Mouse (Mus musculus) embryonic facial prominence, embryonic 13.5 days (tissue): ENCODE results near the gene Cfd. TPM values are rescaled to one million over a fixed set of nuclear protein-coding genes. Genes with fewer than 3 reads are reported as not detected.
A peak's percentile ranks its signal among the peaks of the same experiment; 100 is the strongest.

Source experiments
- ATAC-seq: fragments of 200-750 bp; cut with Nextera tagmentation; 2 replicates; pipeline ENCODE4 v1.8.0; 2017; ENCODE audit warnings: low read depth; ENCODE audit not compliant: insufficient number of reproducible peaks, insufficient read depth, low FRiP score, low TSS enrichment
- H3K27ac ChIP-seq: fragments of 300-500 bp; sonication (generic); 2 replicates; pipeline ENCODE4 v1.5.1; 2015; ENCODE audit warnings: moderate library complexity, mild to moderate bottlenecking, inconsistent platforms
- H3K27me3 ChIP-seq: fragments of 300-500 bp; sonication (generic); 2 replicates; pipeline ENCODE4 v1.6.1; 2015; ENCODE audit warnings: mild to moderate bottlenecking, inconsistent platforms
- H3K36me3 ChIP-seq: fragments of 300-500 bp; sonication (generic); 2 replicates; pipeline ENCODE4 v1.6.1; 2015; ENCODE audit warnings: mild to moderate bottlenecking, inconsistent platforms
- H3K4me1 ChIP-seq: fragments of 300-500 bp; sonication (generic); 2 replicates; pipeline ENCODE4 v1.6.1; 2015; ENCODE audit warnings: inconsistent platforms
- H3K4me2 ChIP-seq: fragments of 300-500 bp; sonication (generic); 2 replicates; pipeline ENCODE4 v1.6.1; 2015; ENCODE audit warnings: moderate library complexity, mild to moderate bottlenecking, inconsistent platforms
- H3K4me3 ChIP-seq: fragments of 300-500 bp; sonication (generic); 2 replicates; pipeline ENCODE4 v1.5.1; 2015; ENCODE audit warnings: mild to moderate bottlenecking, inconsistent platforms
- H3K9ac ChIP-seq: fragments of 300-500 bp; sonication (generic); 2 replicates; pipeline ENCODE4 v1.6.1; 2015; ENCODE audit warnings: mild to moderate bottlenecking, inconsistent platforms
- H3K9me3 ChIP-seq: fragments of 300-500 bp; sonication (generic); 2 replicates; pipeline ENCODE4 v1.6.1; 2016; ENCODE audit warnings: inconsistent platforms
- WGBS: fragments of 180-500 bp; shearing (Covaris S2); methylation state at CpG from one replicate; pipeline ENCODE4 v1.1.7; 2015; ENCODE audit warnings: mixed read lengths; 5-methylcytosine and 5-hydroxymethylcytosine counted together
- polyA plus RNA-seq: library from polyadenylated mRNA; unstranded; fragments of >200 nt; fragmentation: Nextera tagmentation; extraction: Ambion mirVana; gene quantifications from 2 replicates; pipeline ENCODE4 v1.2.1, GENCODE M21; 2015

The Cfd gene
- polyA plus RNA-seq, 1 experiment from 2014 or later, result not detected

DNA sequence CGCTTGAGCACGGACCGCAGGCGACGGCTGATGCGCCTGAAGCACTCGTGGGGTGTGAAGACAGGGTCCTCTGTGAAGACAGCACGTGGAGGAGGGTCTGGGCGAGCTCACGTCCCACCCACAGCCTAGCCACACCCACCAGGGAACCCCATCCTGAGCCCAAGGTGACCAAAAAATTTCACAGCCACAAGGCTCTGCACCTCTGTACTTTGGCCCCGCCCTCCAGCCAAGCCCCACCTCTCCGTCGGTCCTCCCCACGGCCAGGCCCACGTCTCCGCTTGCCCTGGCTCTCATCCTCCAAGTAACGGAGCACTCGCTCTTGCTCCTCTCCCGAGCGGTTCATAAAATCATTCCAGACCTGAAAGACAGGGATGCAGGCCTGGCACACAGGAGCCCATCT lies 21.8 kb downstream of the Cfd start:
- H3K36me3 ChIP-seq, result peaks cover 27% of the 10 kb centered on the region
- H3K9ac ChIP-seq, result no peak overlapping the region

DNA sequence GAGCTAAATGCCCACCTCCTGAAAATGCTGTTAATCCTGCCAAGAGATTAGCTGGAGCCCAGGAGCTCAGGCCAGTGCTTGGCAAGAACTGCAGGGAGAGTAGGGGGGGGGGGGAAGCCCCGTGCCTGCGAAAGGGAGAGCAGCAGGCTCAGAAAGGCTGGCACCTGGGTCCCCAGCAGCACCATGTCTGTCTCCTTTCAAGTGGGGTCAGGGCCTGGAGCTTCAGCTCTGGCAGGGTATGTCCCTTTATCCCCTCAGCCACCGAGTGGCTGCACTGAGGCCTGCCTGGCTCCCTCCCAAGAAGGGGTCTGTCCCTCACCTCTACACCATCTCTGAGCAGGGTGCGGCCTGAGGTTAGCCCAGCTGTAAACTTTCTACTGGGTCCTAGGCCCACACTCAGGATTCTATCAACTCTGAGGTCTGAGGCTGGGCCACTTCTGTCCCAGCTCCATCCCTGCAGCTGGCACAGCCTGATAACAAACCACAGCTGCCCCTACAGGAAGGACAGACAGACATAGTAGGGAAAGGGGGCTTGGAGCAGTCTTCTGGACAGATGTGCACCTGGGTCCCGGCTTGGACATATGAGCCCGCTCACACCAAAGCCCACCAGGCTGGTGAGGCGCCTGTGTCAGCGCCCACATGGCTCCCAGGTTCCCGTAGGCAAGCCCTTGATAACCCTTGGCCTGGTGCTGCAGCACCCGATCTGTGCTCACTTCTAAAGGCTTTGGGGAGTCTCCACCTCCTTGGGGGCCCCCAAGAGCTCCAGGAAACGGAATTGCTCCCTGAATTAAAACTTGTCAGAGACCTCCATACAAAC lies 23.7 kb downstream of the Cfd start:
- Histone ChIP-seq H3K9ac (peak overlapping the region; percentile 55), H3K4me2 (no peak overlapping the region), H3K27me3 (peaks cover 22% of the 10 kb centered on the region), H3K36me3 (peaks cover 27% of the 10 kb centered on the region), H3K4me1 (peaks cover 43% of the 10 kb centered on the region), H3K4me3 (no peak overlapping the region), H3K27ac (no peak overlapping the region), H3K9me3 (no peaks in the 10 kb centered on the region)
- ATAC-seq, result no peak
- 70% methylated on average over 11 of the region's 11 CpGs for WGBS

More for the DNA sequence above, 21.8 kb downstream of the Cfd start:
- Histone ChIP-seq H3K4me1 (peaks cover 35% of the 10 kb centered on the region), H3K4me2 (no peak overlapping the region), H3K27me3 (peaks cover 3% of the 10 kb centered on the region), H3K27ac (no peak overlapping the region), H3K4me3 (no peak overlapping the region), H3K9me3 (no peaks in the 10 kb centered on the region)
- ATAC-seq, result no peak
- WGBS, result 63% methylated on average over 20 of the region's 20 CpGs

DNA sequence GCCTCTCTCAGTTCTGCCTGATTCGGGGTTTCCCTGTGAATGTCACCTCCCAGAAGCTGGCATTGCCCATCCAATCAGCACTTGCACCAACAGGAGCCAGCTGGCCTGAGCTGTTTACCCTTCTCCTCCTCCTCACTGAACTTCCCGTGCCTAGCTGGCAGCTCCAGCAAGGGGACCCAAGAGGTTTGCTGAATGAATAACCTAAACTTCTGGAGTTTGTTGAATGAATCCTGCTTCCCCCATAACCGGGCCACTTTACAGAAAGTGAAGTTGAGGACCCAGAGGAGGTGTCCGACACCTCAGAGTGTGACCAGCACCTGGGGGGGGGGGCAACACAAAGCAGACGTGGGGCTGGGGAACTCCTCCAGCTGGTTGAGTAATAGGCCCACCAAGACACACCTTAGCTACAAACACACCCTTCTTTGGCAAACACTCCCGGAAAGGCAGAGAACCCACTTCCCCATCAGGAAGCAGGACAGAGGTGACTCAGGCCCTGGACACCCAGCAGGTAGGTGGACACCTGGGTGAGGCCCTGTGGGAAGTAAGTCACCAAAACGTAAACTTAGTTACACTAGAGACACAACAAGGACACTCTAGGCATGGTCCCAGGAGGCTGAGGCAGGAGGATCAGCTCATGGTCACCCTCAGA lies 24.4 kb downstream of the Cfd start:
- no peak for ATAC-seq

DNA sequence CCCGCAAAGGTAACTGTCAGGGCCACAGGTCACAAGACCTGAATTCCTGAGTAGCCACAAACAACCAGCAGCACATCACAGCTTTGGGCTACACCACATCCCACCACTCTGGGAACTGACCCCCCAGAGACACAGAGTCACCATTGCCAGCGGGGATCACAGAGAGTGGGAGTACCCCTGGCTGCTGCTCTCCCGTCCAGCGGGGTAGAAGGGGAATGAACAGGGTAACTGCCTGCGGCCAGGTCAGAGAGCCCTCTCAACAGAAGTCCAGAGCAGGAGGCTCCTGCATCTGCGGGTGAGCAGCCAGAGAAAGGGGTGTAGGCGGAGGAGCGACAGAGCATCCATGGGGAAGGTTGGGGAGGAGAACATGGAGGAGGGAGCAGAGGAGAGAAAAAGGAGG lies 25.4 kb downstream of the Cfd start:
- Histone ChIP-seq H3K36me3 (peaks cover 19% of the 10 kb centered on the region), H3K27ac (peak overlapping the region; percentile 81; the same call in 1 of the 2 replicates), H3K4me3 (peak overlapping the region; percentile 87), H3K4me1 (peaks cover 52% of the 10 kb centered on the region), H3K27me3 (peaks cover 39% of the 10 kb centered on the region), H3K9ac (peak overlapping the region; percentile 97), H3K9me3 (no peaks in the 10 kb centered on the region), H3K4me2 (peak overlapping the region; percentile 96)
- WGBS, result 10% methylated on average over 8 of the region's 8 CpGs
- no peak for ATAC-seq

More for the DNA sequence above, 24.4 kb downstream of the Cfd start:
- Histone ChIP-seq H3K9ac (peak overlapping the region; percentile 55; the same call in 1 of the 2 replicates), H3K4me3 (peak overlapping the region; percentile 87; the same call in 1 of the 2 replicates), H3K4me2 (peak overlapping the region; percentile 96), H3K4me1 (peaks cover 43% of the 10 kb centered on the region), H3K36me3 (peaks cover 27% of the 10 kb centered on the region), H3K9me3 (no peaks in the 10 kb centered on the region), H3K27me3 (peaks cover 29% of the 10 kb centered on the region), H3K27ac (no peak overlapping the region)
- 75% methylated on average over 7 of the region's 7 CpGs for WGBS

DNA sequence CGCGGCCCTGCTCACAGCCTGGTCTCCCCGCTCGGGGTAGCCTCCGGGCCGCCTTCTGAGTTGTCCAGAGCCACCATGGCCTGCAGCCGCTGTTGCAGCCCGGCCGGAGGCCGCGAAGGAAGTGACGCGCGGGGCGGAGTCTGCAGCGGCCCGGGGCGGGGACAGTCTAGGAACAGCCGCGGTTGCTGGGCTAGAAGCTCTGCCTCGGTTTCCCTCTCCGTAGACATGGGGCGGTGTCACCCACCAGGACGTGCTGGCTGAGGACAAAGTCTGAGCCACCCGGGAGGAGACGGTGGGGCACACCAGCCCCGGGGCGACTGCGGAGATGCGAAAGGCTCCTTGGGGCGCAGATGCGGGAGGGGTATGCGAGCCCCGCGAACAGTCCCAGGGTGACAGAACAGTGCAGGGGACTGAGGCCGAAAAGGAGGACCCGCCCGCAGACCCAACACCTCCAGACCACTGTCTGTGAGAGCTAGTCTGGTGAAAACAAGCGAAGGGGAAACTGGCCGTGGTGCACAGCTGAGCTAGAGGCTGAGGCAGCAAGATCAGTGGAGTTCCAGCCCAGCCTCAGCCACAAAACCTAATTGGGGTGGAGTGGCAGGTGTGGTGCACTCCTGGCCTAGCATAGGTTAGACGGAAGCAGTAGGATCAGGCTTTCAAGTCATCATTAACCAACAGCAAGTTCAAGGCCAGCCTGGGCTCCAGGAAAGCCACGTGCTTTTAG lies 26.3 kb downstream of the Cfd start, which contains the start of gene Kiss1r:
Gene Kiss1r, plus strand, starts transcription at position 164 of the 724 bp plus-strand sequence.
- H3K4me1 ChIP-seq, result peaks cover 59% of the 10 kb centered on the region
- H3K4me3 ChIP-seq, result peak within 1 kb of the TSS; percentile 87
- 2% methylated on average over 42 of the region's 42 CpGs for WGBS
- peak within 1 kb of the TSS; percentile 97 for H3K9ac ChIP-seq
- H3K9me3 ChIP-seq, result no peaks in the 10 kb centered on the region
- ATAC-seq, result peak; percentile 44; the same call in 1 of the 2 replicates
- H3K36me3 ChIP-seq, result peaks cover 10% of the 10 kb centered on the region
- H3K27me3 ChIP-seq, result peaks cover 48% of the 10 kb centered on the region
- H3K4me2 ChIP-seq, result peak within 1 kb of the TSS; percentile 96
- peak within 1 kb of the TSS; percentile 81 for H3K27ac ChIP-seq

DNA sequence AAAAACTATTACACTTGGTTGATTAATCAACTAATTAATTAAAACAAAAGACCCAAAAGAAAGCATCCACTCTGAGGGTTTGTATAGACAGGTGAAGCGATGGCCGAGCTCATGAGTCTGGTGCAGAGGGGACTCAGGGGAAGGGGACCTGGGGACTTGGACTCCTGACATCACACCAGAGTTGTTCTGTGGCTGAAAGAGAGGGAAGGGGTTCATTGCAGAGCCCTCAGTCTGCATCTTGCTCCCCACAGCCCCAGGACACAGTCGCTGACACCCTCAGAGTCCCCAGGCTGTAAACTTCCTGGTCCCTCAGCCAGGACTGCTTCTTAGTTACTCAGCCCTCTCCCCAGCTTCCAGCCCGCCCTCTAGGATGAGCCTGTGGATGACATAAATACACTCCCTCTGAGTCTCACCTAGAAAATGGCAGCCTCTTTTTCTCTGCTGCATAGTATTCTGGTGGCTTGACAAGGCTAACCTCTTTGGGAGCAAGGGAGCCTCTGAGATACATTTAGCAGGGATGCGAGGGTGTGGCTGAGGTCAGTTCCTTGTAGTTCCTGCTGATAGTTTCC lies 27.0 kb downstream of the Cfd start:
- Histone ChIP-seq H3K4me2 (peak overlapping the region; percentile 96), H3K27me3 (peaks cover 55% of the 10 kb centered on the region), H3K4me3 (peak overlapping the region; percentile 87), H3K4me1 (peaks cover 59% of the 10 kb centered on the region), H3K9me3 (no peaks in the 10 kb centered on the region), H3K27ac (no peak overlapping the region), H3K9ac (peak overlapping the region; percentile 97), H3K36me3 (peaks cover 4% of the 10 kb centered on the region; the same call in 1 of the 2 replicates)
- 68% methylated on average over 5 of the region's 5 CpGs for WGBS
- no peak for ATAC-seq

DNA sequence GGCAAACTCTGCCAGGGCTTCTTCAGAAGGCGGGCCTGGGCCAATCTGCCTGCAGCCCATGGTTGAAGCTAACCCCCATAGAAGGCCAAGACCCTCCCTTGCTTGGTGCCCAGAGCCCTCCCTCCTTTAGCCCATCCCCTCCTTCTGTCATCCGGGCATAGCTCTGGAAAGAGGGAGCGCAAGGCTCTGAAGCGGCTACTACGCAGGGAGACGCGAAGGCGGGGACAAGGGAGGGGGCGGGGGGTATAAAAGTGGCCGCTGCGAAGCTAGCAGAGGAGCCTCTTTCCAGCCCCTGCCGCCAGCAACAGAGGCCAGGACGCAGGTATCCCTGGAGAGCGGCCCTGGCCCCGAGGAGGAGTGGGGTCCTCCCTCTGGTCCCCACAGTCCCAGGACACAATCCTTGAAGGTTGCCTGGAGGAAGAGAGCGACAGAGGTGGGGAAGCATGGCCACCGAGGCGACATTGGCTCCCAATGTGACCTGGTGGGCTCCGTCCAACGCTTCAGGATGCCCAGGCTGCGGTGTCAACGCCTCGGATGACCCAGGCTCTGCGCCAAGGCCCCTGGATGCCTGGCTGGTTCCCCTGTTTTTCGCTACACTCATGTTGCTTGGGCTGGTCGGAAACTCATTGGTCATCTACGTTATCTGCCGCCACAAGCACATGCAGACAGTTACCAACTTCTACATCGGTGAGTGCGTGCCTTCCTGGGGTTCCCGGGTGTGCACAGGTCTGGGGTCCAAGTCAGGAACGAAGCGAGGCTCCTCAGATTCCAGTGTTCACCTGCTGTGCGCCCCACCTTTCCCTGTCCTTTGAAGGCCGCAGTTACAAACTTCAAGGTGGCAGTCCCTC lies 27.8 kb downstream of the Cfd start:
- Histone ChIP-seq H3K9ac (peak overlapping the region; percentile 53; the same call in 1 of the 2 replicates), H3K9me3 (no peaks in the 10 kb centered on the region), H3K27me3 (peaks cover 63% of the 10 kb centered on the region), H3K27ac (no peak overlapping the region), H3K36me3 (no peaks in the 10 kb centered on the region; the same call in 1 of the 2 replicates), H3K4me3 (peak overlapping the region; percentile 87), H3K4me1 (peaks cover 59% of the 10 kb centered on the region), H3K4me2 (peak overlapping the region; percentile 48; the same call in 1 of the 2 replicates)
- 5% methylated on average over 35 of the region's 35 CpGs for WGBS
- ATAC-seq, result no peak

DNA sequence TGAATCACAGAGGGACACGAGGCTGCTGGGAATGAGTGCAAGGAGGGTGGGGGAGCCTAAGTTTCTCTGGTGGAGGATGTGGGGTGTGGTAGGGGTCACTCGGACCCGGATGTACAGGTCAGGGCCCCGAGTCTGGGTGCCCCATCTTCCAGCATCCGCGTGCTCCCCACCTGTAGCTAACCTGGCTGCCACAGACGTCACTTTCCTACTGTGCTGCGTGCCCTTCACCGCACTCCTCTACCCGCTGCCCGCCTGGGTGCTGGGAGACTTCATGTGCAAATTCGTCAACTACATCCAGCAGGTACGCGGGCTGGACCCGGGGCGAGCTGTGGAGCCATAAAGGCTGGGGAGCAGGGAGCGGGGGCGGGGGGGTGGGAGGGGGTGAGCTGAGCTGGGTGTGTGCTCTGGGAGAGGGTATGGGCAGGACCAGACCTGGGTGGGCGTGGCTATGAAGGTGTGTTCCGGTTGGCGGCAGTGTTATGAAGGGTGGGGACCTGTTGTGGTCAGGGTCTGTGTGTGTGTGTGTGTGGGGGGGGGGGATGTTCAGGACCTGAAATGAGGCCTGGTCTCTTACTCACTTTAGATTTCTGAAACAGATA lies 28.7 kb downstream of the Cfd start:
- Histone ChIP-seq H3K36me3 (no peaks in the 10 kb centered on the region), H3K9ac (peak overlapping the region; percentile 32; the same call in 1 of the 2 replicates), H3K27ac (no peak overlapping the region), H3K4me2 (peak overlapping the region; percentile 48), H3K4me1 (peaks cover 56% of the 10 kb centered on the region), H3K4me3 (peak overlapping the region; percentile 26), H3K9me3 (no peaks in the 10 kb centered on the region), H3K27me3 (peaks cover 72% of the 10 kb centered on the region)
- WGBS, result 4% methylated on average over 20 of the region's 21 CpGs
- no peak for ATAC-seq

DNA sequence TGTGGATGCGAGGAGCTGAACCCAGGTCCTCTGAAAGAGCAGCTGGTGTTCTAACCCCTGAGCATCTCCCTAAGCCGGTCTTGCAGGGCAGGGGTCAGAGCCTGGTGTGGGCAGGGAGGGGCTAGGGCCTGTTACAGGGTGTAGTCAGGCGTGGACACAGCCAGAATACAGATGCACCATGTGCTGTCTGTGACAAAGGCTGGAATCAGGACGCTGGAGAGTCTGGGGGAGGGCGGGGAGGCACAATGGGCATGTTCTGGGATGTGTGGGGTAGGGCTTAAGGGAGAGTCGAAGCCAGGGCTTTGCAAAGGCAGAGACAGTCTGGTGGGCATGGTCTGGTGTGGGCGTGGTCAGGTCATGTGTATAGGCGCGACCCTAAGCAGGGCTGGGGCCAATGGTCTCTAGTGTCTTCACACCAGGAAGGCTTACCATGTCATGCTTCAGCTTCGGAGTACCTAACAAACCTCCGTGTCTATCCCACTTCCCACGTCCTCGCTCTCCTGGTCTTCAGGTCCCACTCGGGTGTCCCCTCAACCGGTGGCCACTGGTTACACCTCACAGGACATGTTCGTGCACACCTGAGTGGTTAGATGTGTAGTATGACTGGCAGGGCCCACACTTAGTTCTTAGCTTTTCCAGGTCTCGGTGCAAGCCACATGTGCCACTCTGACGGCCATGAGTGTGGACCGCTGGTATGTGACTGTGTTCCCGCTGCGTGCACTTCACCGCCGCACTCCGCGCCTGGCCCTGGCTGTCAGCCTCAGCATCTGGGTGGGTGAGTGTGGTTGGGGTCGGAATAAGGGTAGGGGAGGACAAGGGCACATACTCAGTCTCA lies 29.6 kb downstream of the Cfd start:
- peaks cover 52% of the 10 kb centered on the region for H3K4me1 ChIP-seq
- no peaks in the 10 kb centered on the region for H3K9me3 ChIP-seq
- 0 out of 2 replicates have a peak, but pooled peaks have one; percentile 8 for ATAC-seq
- peaks cover 73% of the 10 kb centered on the region for H3K27me3 ChIP-seq
- WGBS, result 15% methylated on average over 26 of the region's 26 CpGs
- H3K4me3 ChIP-seq, result peak overlapping the region; percentile 33
- H3K4me2 ChIP-seq, result peak overlapping the region; percentile 56
- H3K36me3 ChIP-seq, result no peaks in the 10 kb centered on the region
- H3K9ac ChIP-seq, result no peak overlapping the region
- no peak overlapping the region for H3K27ac ChIP-seq
